In the genomic region with DNA sequence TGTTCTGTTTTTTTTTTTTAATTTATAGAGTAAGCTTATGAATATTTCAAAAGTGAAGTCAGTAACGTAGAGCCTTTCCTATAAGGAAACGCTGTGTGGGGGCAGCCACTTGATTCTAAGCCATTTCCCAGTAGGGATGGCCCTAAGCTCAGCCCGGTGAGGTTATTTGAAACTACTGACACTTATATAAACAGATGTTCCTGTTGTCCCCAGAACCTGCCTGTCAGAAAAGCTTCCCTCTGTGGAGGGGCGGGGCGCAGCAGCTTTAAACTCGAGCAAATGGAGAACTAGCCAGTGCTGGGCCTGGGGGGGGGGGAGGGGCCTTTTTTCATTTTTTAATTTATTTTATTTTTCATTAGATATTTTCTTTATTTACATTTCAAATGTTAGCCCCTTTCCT, we compare ENCODE assay signal across 22 mouse cellular contexts.
A peak's percentile ranks its signal among the peaks of the same experiment; 100 is the strongest.
DNase-seq lines count a peak whose midpoint lies in the region; ATAC-seq and TF ChIP-seq lines count a peak whose summit lies in the region.
"Had no signal": no experiment of that assay in that cellular context is flagged by ENCODE, and none has a peak within 500 bp of the region (broad histone marks: within the 10 kb centered on the region; RNA-seq: fewer than 3 reads in every experiment).

No protein-coding gene starts in this region.

- H3K27ac ChIP-seq in liver, embryonic 15.5 days (replicated peaks), result peak overlapping the region; percentile 65
- H3K27ac ChIP-seq in embryonic facial prominence, embryonic 10.5 days (replicated peaks), result no peak overlapping the region
- H3K27ac ChIP-seq: embryonic facial prominence, embryonic 15.5 days; heart, adult 2 months; hindbrain, embryonic 15.5 days; intestine, embryonic 15.5 days; limb, embryonic 12.5 days; lung, embryonic 15.5 days had no signal

- peaks cover 89% of the 10 kb centered on the region for H3K4me1 ChIP-seq in G1E (ENCODE audit: insufficient read depth, low read depth, low read length)
- peaks cover 59% of the 10 kb centered on the region for H3K4me1 ChIP-seq in liver, embryonic 15.5 days (replicated peaks)
- peaks cover 18% of the 10 kb centered on the region for H3K4me1 ChIP-seq in embryonic facial prominence, embryonic 10.5 days
- H3K4me1 ChIP-seq: hindbrain, embryonic 15.5 days had no signal

- H3K36me3 ChIP-seq in G1E (replicated peaks) (peaks cover 72% of the 10 kb centered on the region), myocyte (ENCODE audit: control insufficient read depth, insufficient read depth) (no peaks in the 10 kb centered on the region)
- no peaks in the 10 kb centered on the region for H3K36me3 ChIP-seq in liver, embryonic 15.5 days (replicated peaks)
- no peaks in the 10 kb centered on the region for H3K36me3 ChIP-seq in embryonic facial prominence, embryonic 10.5 days (replicated peaks)
- H3K36me3 ChIP-seq: embryonic facial prominence, embryonic 15.5 days; hindbrain, embryonic 15.5 days; intestine, embryonic 15.5 days; limb, embryonic 12.5 days; lung, embryonic 15.5 days had no signal

- ATAC-seq in G1E (ENCODE audit: extremely low read depth, insufficient number of reproducible peaks, low FRiP score, poor library complexity, severe bottlenecking), result no peak
- ATAC-seq in granulocyte monocyte progenitor cell, adult 5-6 weeks (replicated peaks; ENCODE audit: poor library complexity, severe bottlenecking), result peak; percentile 57
- no peak for ATAC-seq in liver, embryonic 15.5 days (ENCODE audit: insufficient read depth)
- ATAC-seq: intestine, embryonic 15.5 days; midbrain, embryonic 16.5 days had no signal

- H3K9me3 ChIP-seq in G1E (replicated peaks), result no peaks in the 10 kb centered on the region
- no peaks in the 10 kb centered on the region for H3K9me3 ChIP-seq in liver, embryonic 15.5 days (replicated peaks)
- H3K9me3 ChIP-seq in embryonic facial prominence, embryonic 10.5 days, result no peaks in the 10 kb centered on the region
- H3K9me3 ChIP-seq: embryonic facial prominence, embryonic 15.5 days; hindbrain, embryonic 15.5 days; intestine, embryonic 15.5 days; limb, embryonic 12.5 days; lung, embryonic 15.5 days had no signal

- H3K4me3 ChIP-seq in G1E (ENCODE audit: low read depth, low read length) (no peak overlapping the region; the same call in 1 of the 2 replicates), myocyte (no peak overlapping the region)
- no peak overlapping the region; the same call in 1 of the 2 replicates for H3K4me3 ChIP-seq in liver, embryonic 15.5 days (replicated peaks)
- no peak overlapping the region for H3K4me3 ChIP-seq in embryonic facial prominence, embryonic 10.5 days
- H3K4me3 ChIP-seq: embryonic facial prominence, embryonic 15.5 days; heart, adult 2 months; hindbrain, embryonic 15.5 days; intestine, embryonic 15.5 days; limb, embryonic 12.5 days; lung, embryonic 15.5 days had no signal

- peak overlapping the region; percentile 52; the same call in 1 of the 2 replicates for H3K4me2 ChIP-seq in liver, embryonic 15.5 days
- H3K4me2 ChIP-seq in myocyte (ENCODE audit: low read depth), result peak overlapping the region; percentile 44
- H3K4me2 ChIP-seq: embryonic facial prominence, embryonic 15.5 days; hindbrain, embryonic 15.5 days; intestine, embryonic 15.5 days; limb, embryonic 12.5 days; lung, embryonic 15.5 days had no signal

- no peaks in the 10 kb centered on the region for H3K79me2 ChIP-seq in myocyte (ENCODE audit: control insufficient read depth, insufficient read depth)

- TF ChIP-seq CTCF in G1E (IDR thresholded peaks at IDR 0.05; ENCODE audit: low read depth, low read length), result no peak

- H3K9ac ChIP-seq in liver, embryonic 15.5 days, result no peak overlapping the region
- H3K9ac ChIP-seq: embryonic facial prominence, embryonic 15.5 days; hindbrain, embryonic 15.5 days; intestine, embryonic 15.5 days; limb, embryonic 12.5 days; lung, embryonic 15.5 days had no signal

- peak; percentile 46 for DNase-seq in G1E (ENCODE audit: low spot score)
- no peak for DNase-seq in adrenal gland, adult (ENCODE audit: inconsistent age in 2 of 2, low spot score in 1 of 2)
- no peak for DNase-seq in gastrocnemius, adult 18-20 months (ENCODE audit: low spot score)
- DNase-seq in embryonic facial prominence, embryonic 10.5 days (ENCODE audit: low spot score), result no peak
- DNase-seq: cerebellum, postnatal 10 days; embryo, embryonic 11 days; gastrocnemius, postnatal 10 days; heart, postnatal 36 days; kidney, adult 9 months; layer of hippocampus, adult 9-11 months; right cerebral cortex, postnatal 4 days; thymus, postnatal 14 days had no signal

- H3K27me3 ChIP-seq in G1E (ENCODE audit: insufficient read depth, low read length) (no peaks in the 10 kb centered on the region), myocyte (ENCODE audit: control insufficient read depth, insufficient read depth, insufficient read length) (no peaks in the 10 kb centered on the region)
- H3K27me3 ChIP-seq in liver, embryonic 15.5 days, result no peaks in the 10 kb centered on the region
- no peaks in the 10 kb centered on the region for H3K27me3 ChIP-seq in embryonic facial prominence, embryonic 10.5 days (replicated peaks; ENCODE audit: low read depth, poor library complexity, severe bottlenecking)
- H3K27me3 ChIP-seq: embryonic facial prominence, embryonic 15.5 days; hindbrain, embryonic 15.5 days; intestine, embryonic 15.5 days; limb, embryonic 12.5 days; lung, embryonic 15.5 days had no signal

- 12% methylated on average over 6 of the region's 6 CpGs for WGBS in liver, embryonic 15.5 days (ENCODE audit: insufficient replicate concordance)
- WGBS in embryonic facial prominence, embryonic 10.5 days, result 66% methylated on average over 6 of the region's 6 CpGs

- H3ac ChIP-seq in myocyte (ENCODE audit: control insufficient read depth, insufficient read length), result no peak overlapping the region

- TF ChIP-seq POLR2A in myocyte (IDR thresholded peaks at IDR 0.05; ENCODE audit: insufficient read length, low read depth), result no peak

TF ChIP-seq in myocyte, 11 proteins besides CTCF, POLR2A, EP300 and RAD21:
- no peak for TF ChIP-seq POLR2AphosphoS2 (IDR thresholded peaks at IDR 0.05; ENCODE audit: insufficient read length, low read depth)
- no peak for TF ChIP-seq TCF12 (IDR thresholded peaks at IDR 0.05; ENCODE audit: insufficient read depth, poor library complexity, severe bottlenecking)
- TF ChIP-seq MYOD1 (IDR thresholded peaks at IDR 0.05; ENCODE audit: control insufficient read depth in 1 of 3, insufficient read length in 2 of 3, low read depth in 2 of 3), result no peak
- no peak for TF ChIP-seq USF1 (IDR thresholded peaks at IDR 0.05; ENCODE audit: low read depth)
- no peak for TF ChIP-seq TCF3 (IDR thresholded peaks at IDR 0.05; ENCODE audit: insufficient read length, low read depth)
- TF ChIP-seq MYOG (IDR thresholded peaks at IDR 0.05; ENCODE audit: control insufficient read depth in 1 of 3, insufficient read depth in 1 of 3, insufficient read length in 2 of 3, low read depth in 2 of 3), result no peak
- no peak for TF ChIP-seq SRF (IDR thresholded peaks at IDR 0.05; ENCODE audit: control insufficient read depth, insufficient read length, low read depth)
- TF ChIP-seq E2F4 (IDR thresholded peaks at IDR 0.05; ENCODE audit: insufficient read depth), result no peak
- TF ChIP-seq REST (IDR thresholded peaks at IDR 0.05; ENCODE audit: insufficient read depth, insufficient read length), result no peak
- TF ChIP-seq CEBPB (IDR thresholded peaks at IDR 0.05; ENCODE audit: insufficient read depth, poor library complexity, severe bottlenecking), result no peak
- TF ChIP-seq MAX (IDR thresholded peaks at IDR 0.05; ENCODE audit: low read depth), result no peak
